Mouse (Mus musculus): ENCODE data around the gene Chga. TPM values are rescaled to one million over a fixed set of nuclear protein-coding genes. Genes with fewer than 3 reads are reported as not detected.

The Chga gene
- total RNA-seq, 2 experiments from 2014 or later: 1,052 to 1,140 TPM

GRCm38 (mm10) chr12:102599801-102600200 is 45.0 kb downstream of the Chga start:
- peak; percentile 45 for DNase-seq

GRCm38 (mm10) chr12:102600345-102600744 is 45.6 kb downstream of the Chga start:
- no peak for DNase-seq

- DNase-seq: no peak
Measured at GRCm38 (mm10) chr12:102601847-102602246, 47.1 kb downstream of the Chga start.

- DNase-seq: no peak
Measured at GRCm38 (mm10) chr12:102602255-102603041, 47.7 kb downstream of the Chga start.

- no peak for DNase-seq
Measured at GRCm38 (mm10) chr12:102605607-102606006, 50.8 kb downstream of the Chga start.

GRCm38 (mm10) chr12:102607066-102607465 is 52.3 kb downstream of the Chga start:
- DNase-seq: no peak

- DNase-seq: peak; percentile 42
Measured at GRCm38 (mm10) chr12:102607808-102608517, 53.2 kb downstream of the Chga start.

- no peak for DNase-seq
Measured at GRCm38 (mm10) chr12:102610927-102611326, 56.2 kb downstream of the Chga start.

- DNase-seq: no peak
Measured at GRCm38 (mm10) chr12:102612431-102612830, 57.7 kb downstream of the Chga start.

- DNase-seq: no peak
Measured at GRCm38 (mm10) chr12:102613411-102613810, 58.6 kb downstream of the Chga start.

Other genes with a start within 250 kb of the Chga start
- gene Lgmn, start 115.2 kb upstream of the Chga start, total RNA-seq (2021): 10 to 100 TPM; 88.5 to 88.9 TPM
- gene Golga5, start 85.8 kb upstream of the Chga start, total RNA-seq (2021): 10 to 100 TPM; 35.4 to 36.2 TPM
- 10 to 100 TPM; 98.3 to 99.2 TPM for gene Itpk1, start 150.0 kb downstream of the Chga start, total RNA-seq (2021)
- 1 to 10 TPM; 6.4 to 9.2 TPM for gene Moap1, start 188.7 kb downstream of the Chga start, total RNA-seq (2021)
- 1 to 10 TPM; 4.6 to 5.1 TPM for gene Tmem251, start 188.8 kb downstream of the Chga start, total RNA-seq (2021)
- gene Gm28051, start 202.8 kb downstream of the Chga start, total RNA-seq (2021): not detected
- 10 to 100 TPM; 12.7 to 12.9 TPM for gene Gon7, start 202.8 kb downstream of the Chga start, total RNA-seq (2021)
- gene Ubr7, start 203.0 kb downstream of the Chga start, total RNA-seq (2021): 10 to 100 TPM; 34.1 to 37.0 TPM
- gene Gm20604, start 203.7 kb downstream of the Chga start, total RNA-seq (2021): 1 to 10 TPM; 6.5 to 6.6 TPM

Measured in adrenal gland, postnatal 10 days (tissue).